Mouse (Mus musculus) layer of hippocampus, postnatal 14 days (tissue): ENCODE results near the gene Ppp1r14d. TPM values are rescaled to one million over a fixed set of nuclear protein-coding genes. Genes with fewer than 3 reads are reported as not detected.
A peak's percentile ranks its signal among the peaks of the same experiment; 100 is the strongest.

ENCODE experiments used
- DNase-seq, 2 experiments: peaks; one replicate each; pipeline ENCODE4 v3.0.0; 2021 to 2022; ENCODE audit warnings: low spot score in 2 of 2, mixed read lengths in 1 of 2
- long read RNA-seq, 2 experiments: library from polyadenylated mRNA; stranded (forward); transcript quantifications; one replicate each; pipeline ENCODE4 v2.0.0; 2021
- total RNA-seq, 2 experiments: library from RNA; stranded (reverse); gene quantifications; 2 replicates each; pipeline ENCODE4 v1.2.3; 2021

The Ppp1r14d gene
- total RNA-seq, result not detected
- long read RNA-seq, experiment 1, result 0 reads
- long read RNA-seq, experiment 2, result 0 reads

DNA sequence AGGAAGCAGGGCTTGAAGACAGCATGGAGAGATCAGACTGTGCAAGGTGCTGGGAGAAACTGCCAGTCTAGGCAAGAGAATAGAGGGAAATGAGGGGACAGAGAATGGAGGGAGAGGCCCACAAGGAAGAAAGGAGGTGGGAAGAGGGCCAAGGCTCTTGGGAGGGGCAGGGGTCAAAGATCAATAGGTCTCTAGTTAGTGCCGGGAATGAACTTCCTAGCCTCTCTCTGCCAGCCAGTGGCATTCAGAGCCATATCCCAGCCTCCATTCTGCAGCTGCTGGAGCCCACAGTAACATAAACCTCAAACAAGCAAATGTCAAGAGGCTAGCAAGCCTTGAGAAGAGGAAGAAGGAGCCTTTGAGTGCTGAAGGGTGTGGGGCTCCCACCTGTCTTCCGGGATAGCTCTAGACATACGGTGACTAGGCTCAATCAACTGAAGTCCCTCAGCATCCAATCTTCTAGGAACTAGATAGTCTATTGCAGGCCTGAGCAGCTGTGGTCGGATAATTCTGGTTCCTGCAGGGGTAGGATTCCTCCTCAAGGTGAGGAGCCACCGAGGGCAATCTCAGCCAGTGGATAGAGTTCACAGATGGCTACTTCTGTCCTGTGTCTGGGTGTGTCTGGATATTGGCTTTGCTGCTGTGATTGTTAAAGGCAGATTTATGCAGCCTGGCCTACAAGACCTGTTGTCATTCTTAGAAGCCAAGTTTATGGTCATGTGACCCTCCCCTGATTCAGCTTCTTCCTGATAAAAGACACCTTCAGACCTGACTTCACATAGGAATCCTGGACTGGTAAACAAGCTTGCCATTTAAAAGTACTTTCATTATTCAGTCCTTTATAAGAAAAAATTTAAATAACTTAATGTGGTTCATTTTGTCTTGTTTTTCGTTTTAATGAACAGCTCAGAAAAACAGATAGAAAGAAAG is at the start of gene Ppp1r14d:
Gene Ppp1r14d (minus strand): TSS at position 132 of the 930 bp plus-strand sequence.
- no peak for DNase-seq

DNA sequence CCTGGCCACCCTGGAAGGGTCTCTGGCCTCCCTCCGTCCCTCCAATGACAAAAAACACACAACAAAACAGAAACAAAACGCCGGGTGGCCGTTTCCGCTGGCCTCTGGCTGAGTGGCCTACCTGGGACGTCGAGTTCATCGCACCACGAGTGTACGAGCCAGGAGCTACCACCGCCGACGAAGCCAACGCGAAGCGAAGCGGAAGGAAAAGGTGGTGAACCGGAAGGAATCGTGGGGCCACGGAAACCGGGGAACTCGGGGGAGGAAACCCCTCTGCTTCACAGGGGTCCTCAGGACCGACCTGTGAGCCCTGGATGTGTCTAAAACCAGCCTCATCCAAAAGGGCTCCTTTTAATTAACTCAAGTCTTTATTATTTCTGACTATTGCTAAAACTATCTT is 48.1 kb upstream of the Ppp1r14d start:
- DNase-seq, result no peak

DNA sequence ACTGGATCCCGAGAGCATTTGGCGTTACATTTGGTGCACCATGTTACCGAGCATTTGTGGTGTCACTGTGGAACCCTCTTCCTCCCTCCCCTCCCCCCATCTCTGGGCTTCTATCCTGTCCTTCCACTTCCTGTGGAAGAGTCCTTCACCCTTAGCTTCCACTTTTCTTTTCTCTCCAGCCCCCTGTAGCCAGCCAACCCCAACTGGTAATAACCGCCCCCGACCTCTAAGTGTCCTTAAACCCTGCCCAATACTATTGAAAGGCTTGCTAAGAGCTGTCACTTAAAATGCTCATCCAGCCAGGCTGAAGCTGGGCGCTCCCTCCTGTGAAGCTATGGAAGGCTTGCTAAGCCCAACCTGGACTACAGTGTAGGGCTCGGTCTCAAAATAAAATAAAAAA is 47.2 kb upstream of the Ppp1r14d start:
- DNase-seq, result no peak

DNA sequence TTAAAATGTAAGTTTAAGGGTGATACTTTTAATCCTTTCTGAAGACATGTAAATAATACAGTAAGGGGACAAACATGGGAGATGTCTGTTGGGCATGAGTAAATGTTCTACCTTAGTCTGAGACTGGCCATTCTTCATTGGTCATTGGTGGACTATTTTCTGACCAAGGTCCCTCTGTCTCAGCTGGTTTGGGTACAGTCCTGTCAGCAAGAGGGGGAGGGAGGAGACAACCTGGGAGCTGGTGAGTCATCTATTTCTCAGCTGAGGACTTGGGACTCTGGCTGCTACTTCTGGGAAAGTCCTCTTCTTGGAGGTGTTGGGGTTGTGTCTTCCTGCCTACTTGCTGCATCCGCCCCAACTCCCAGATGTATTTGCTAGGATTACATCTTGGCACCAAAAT is 44.4 kb upstream of the Ppp1r14d start:
- DNase-seq, result no peak

DNA sequence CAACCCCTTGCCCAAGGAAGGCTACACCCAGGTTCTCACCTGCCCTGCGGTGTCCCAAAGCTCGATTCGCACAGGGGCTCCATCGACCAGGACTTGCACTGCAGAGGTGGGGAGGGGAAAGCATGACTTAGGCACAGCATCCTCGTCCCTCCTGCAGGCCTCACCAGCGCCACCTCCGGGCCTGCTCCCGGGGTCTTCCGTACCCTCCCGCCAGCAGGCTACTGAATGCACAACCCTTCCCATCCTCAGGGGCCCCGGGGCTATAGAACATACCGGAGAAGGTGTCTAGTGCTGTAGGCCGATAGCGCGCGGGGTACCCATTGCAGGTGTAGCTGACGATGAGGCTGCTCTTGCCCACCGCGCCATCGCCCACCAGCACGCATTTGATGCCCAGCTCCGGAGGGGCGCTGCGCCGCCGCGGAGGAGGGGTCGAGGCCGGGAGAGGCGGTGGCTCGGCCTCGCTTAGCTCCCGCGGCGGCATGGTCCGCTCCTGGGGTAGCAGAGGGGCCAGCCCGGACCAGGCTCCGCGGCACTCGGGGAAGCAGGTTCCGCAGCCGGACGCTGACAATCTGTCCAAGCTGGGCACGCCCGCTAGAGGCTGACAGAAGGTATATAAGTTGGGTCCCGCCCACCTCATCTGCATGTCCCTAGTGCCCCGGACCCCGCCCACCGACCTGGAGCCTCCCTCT is 41.1 kb upstream of the Ppp1r14d start, which contains the start of gene Rhov:
Gene Rhov (minus strand): TSS at position 630 of the 689 bp plus-strand sequence.
- peak; percentile 33 to 53 for DNase-seq

DNA sequence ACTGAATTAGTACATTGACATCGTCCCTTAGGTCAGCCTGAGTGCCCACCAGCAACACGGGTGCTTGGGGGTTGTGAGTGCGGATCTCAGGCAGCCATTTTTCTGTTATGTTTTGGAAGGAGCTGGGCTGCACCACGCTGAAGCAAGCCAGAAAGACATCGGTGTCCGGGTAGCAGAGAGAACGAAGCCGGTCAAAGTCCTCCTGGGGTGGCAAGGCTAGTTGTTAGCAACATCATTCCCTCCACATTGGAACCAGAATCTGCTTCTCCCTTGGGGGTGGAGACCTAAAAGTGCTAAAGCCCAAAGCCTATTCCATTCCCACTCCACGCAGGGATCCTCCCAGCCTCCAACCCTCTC is 40.6 kb upstream of the Ppp1r14d start:
- DNase-seq, result no peak

DNA sequence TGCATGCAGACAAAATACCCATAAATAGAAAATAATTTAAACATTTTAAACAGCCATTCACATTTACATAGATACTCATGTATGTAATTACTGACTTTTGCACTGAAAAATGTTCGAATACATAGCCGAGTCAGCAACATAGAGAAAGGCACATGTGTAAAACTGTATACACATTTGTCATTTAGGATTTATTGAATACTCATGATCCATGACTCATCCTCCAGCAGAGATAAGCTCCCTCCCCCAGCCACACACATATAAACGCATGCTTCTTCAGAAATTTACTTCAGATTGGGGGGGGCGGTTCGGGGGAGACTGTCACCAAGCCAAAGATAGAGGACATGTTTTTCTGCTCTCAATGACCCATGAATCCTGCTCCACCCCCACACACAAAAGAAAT is 34.1 kb upstream of the Ppp1r14d start:
- DNase-seq, result no peak

DNA sequence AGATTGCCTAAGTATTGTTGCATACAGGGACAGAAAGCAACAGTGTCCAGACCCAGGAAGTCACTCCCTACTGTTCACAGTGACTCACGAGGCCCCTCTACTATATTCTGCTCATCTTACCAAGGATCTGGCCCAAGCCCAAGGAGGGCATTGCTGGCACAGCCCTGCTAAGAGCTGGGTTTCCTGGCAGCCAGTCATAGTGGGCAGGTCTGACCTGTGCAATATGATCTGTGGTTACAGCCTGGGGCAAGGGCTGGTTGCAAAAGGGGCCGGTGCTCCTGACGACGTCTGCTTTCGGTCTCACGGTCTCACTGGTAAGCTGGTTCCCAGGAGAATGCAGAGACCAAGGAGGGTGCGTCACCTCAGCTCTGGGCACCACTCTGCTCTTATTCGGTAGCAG is 33.3 kb upstream of the Ppp1r14d start:
- DNase-seq, result no peak

DNA sequence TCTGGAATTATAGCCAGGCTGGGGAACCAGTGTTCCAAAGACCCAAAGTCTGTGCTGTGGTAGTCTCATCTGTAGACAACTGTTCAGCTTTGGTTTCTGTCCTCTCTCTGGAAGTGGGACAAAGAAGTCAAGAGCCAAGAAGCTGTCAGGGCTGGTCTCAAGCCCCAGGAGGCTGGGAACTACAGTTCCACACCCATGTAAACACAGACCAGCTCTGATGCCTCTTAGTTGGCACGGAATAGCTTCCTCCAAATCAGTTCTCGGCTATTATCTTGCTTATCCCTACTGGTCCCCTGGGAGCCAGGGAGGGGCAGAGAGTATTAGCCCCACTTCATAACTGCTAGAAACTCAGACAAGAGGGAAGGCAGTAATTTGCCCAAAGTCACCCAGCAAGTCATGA is 31.6 kb upstream of the Ppp1r14d start:
- DNase-seq, result no peak

DNA sequence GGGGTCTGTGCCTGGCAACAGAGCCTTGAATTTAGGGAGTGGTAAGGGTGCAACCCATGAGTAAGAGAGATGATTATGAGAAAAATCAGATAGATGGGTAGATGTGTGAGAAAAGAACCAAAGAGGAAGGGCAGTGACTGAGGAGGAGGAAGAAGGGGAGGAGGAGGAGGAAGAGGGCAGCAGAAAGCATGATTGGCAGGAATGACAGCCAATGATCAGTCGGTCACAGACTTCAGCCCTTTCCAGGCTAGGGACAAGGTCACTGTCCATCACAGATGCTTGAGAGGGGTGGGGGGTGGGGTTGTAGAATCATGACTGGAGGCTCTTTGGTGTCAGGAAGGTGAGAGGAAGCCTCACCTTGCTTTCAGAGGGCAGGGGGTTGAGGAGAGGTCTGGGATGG is 30.8 kb upstream of the Ppp1r14d start:
- no peak for DNase-seq

DNA sequence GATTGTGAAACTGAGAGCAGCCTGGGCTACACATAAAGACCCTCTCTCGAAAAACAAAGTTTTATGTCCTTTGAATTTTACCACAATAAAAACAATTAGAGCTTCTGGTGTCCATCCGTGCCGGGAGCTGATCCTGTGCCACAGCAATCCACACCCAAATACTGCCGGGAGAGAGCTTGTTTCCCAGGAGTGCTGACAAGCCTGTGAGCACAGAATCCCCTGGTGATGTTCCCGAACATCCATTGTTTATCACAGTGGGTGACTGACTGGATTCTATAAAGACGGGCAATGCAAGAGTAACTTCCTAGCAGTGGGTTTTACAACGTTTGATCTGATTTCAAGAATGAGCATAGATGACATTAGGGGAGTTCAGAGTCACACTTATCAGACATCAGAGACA is 25.3 kb upstream of the Ppp1r14d start:
- DNase-seq, result no peak

DNA sequence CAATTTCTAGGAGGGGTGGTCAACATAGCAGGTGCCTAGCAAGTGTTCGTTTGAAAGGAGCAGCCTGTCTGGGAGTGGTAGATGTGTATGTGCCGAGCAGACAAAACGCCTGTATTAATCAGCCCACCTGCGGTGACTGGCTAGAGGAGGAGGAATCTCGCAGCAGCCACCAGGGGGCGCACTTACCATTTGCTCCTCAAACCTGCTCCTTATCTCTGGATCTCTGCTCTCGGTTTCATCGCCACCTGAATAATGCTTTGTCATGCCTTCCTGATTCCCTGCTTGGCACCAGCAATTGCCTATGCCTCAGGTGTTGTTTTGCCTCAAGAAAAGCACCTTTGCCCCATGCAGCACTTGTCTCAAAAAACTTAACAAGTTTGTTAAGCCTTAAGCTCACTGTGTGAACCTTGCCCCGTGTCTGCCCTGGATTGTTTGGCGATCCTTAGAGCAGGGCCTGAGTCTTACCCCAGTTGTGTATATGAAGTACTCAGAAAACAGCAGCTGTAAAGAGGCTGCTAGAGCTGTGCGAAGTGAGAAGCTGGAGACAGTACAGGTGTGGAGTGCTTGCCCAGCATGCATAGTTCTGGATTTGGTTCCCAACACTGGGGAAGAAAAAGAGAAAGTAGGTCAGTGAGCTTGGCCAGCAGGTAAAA is 21.2 kb upstream of the Ppp1r14d start:
- peak; percentile 73 to 75 for DNase-seq

DNA sequence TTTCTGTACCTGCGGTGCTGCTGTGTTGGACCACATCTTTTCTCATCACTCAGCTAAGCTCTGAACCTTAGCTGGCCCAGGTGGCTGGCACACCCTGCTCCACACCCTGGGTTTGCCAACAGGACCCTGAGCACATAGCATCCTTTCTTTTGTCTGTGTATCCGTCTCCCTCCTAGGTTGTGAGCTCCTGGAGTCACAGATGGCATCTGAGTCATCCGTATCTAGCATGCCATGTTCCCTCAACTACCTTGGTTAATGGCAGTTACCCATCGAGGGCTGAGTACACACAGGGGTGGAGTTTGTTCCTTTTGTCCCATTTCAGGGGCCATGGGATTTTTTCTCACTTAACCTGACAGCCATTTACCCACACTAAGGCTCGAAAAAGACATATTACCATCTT is 20.7 kb upstream of the Ppp1r14d start:
- DNase-seq, result no peak

DNA sequence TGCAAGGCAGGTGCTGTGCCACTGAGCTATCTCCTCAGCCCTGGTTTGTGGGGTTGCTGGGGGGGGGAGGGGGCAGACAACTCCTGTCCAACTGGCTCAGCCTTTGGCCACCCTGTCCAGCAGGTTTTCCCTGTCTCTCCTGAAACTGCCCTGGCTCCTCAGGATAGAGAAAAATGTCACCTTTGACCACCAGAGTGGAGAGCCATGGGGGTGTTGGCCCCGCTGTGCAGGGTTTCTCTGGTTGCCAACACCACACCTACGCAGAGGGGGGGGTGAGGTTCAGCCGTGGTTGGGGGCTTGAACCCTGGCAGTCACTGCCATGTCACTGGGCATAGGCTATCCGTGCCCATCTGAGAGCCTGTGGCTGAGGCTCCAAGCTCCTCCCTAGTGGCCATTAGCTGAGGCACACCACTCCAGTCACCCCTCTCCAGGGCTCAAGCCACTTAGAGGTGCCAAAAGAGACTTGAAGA is 19.9 kb upstream of the Ppp1r14d start:
- no peak for DNase-seq

DNA sequence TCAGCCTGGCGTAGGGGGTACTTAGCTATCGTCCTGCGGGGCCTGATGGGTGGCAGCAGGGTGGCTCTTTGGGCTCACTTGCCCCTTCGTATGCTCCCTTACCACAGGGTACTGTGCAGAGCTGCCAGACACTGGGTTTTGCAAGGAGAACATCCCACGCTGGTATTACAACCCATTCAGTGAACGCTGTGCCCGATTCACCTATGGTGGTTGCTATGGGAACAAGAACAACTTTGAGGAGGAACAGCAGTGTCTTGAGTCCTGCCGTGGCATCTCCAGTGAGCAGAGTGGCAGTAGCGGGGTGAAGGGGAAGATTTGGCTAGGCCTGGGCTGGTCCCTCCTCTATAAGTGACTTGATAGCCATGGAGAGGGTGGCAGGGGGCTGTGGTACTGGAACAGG is 18.2 kb upstream of the Ppp1r14d start:
- no peak for DNase-seq

DNA sequence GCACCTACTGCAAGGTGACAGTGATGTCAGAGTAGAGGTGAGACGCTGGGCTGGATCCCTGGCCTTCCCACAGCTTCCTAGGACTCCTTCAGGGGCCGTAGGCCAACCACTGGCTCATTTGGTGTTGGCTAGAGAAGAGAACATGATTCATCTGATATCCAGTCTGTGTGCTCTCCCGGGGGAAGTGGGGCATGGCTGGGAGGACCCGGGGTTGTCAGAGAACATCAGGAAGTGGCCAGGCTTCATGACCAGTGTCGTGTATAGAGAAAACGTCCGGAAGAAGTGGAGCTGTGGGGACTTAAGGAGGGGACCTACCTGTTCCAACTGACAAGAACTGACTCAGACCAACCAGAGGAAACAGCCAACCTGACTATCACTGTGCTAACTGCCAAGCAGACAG is 15.5 kb upstream of the Ppp1r14d start:
- DNase-seq, result no peak

DNA sequence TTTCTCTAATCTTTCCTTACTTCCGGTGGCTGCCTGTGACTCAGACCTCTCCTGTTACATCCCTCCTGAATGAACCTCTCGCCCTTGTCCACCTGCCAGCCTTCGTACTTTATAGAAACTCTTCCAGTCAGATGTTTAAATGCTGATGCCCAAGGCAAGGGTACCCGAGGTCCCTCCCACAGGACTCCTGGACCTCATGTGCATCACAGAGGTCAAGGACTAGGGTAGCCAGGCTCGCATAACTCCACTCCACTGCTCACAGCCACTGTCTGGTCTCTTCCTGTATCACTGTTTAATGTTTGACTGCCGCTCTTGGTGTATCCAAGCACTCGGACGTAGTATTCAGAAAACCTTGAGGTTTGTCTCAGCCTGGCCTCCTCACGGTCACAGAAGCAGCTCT is 12.8 kb upstream of the Ppp1r14d start:
- no peak for DNase-seq

DNA sequence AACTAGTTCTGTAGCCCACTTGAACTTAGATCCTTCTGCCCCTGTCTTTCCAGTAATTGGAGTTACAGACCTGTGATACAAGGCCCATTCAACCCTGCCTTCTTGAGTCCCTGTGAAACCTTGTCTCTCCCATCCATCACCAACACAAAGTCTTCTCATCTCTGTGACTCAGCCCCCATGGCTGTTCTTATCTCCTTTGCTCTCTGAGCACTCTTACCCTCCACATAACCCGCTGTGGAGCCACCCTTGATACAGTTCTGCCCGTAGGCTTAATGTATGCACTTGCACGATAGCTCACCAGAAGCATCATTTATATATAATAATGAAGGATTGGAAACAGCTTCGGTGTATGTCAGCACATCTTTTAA is 11.1 kb upstream of the Ppp1r14d start:
- no peak for DNase-seq

DNA sequence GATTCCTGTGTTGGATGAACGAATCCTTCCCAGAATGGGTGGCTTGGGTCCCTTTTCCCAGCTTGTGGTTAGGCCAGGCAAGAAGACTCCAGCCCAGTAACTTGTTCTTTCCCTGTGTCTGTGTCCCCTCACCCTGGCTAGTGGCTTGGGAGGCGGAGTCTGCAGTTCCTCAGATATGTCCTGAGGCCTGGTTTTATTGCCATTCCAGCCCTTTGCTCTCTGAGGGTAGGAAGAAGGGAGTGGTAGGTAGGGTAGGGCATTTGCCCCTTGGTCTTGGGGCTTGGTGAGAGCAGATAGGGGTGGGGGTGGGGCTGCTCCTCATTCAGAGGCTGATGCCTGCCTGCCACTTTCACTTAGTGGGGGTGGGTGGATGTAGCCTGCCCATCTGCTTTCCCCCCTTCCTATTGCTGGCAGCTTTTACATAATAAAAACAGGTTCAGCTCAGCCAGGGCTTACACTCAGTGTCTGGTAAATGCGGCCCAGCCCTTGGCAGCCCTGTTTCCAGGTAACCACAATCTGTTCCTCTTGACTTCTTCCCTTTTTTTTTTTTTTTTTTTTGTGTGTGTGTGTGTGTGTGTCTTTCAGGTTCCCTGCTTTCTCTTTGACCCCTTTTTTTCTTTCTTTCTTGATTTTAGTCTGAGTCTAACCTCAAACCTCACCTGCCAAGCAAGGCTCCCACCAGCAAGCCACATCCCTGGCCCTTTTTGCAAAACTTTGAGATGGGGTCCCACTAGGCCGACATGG is 10.5 kb upstream of the Ppp1r14d start:
- DNase-seq, result no peak

DNA sequence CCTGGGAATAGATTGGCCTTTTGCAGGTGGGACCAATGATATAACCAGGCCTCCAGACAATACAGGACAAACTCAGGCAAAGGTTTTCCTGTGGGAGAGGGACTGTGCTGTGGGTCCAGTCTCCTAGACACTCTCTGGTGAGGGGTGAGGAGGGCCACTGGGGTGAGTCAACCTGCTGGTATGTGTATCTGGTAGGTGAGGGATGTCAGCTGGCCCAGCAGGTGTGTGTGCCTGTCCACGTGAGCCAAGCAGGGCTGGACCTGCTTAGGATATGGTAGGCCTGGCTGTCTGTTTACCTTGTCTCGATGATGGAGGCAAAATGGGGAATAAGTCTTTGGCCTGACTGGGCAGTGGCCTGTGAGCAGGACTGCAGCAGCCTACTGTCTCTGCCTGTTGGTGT is 9.0 kb upstream of the Ppp1r14d start:
- DNase-seq, result no peak

DNA sequence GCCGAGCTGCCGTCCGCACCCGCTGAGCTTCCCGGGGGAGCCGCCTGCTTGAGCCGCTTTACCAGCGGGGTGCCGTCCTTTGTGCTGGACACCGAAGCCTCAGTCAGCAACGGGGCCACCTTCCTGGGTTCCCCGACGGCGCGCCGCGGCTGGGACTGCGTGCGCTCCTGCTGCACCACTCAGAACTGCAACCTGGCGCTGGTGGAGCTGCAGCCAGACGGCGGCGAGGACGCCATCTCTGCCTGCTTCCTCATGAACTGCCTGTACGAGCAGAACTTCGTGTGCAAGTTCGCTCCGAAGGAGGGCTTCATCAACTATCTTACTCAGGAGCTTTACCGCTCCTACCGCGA is 8.1 kb upstream of the Ppp1r14d start:
- DNase-seq, result no peak
